Mouse (Mus musculus) spleen, postnatal 14 days (tissue): ENCODE measurements around the gene Gm28047.

ENCODE experiments used
- DNase-seq, 2 experiments: peaks; one replicate each; pipeline ENCODE4 v3.0.0; 2021 to 2022; ENCODE audit warnings: low spot score in 2 of 2

The Gm28047 gene

DNA sequence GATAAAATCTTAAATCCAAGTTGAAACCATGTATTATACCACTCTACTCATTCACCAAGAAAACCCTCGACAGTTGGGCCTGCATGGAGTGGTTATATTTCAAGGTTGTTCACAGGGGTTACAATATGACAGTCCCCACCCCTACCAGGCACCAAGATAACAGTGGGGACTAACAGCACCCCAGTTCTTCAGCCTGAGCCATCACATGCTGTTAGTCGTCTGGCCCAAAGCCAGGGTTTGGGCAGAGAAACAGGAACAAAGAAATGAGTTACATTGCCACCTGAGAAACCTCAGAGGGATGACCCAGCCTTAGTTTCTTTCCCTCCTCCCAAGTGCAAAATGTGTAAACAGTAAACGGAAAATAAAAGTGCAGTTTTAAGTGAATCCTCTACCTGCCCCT is 125.5 kb downstream of the Gm28047 start:
- DNase-seq: no peak

DNA sequence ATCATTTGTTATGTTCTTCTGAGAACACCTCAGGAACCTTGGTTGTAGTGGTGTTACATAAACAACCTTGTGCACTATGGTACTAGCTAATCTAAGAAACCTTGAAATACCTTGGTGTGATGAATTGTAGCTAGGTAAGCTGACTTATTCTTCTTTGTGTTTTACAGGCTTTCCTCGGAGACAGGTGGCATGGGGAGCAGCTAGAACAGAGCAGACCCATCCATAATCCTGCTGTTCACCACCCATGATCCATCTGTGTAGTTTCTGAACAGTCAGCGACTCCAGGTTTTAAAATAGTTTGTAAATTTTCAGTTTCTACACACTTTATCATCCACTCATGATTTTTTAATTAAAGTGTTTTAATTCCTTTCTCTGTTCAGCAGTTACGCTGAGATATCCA is 126.5 kb downstream of the Gm28047 start:
- DNase-seq: no peak

GRCm38 (mm10) chr15:102487664-102488063 is 137.2 kb downstream of the Gm28047 start:
- no peak for DNase-seq

GRCm38 (mm10) chr15:102485853-102486252 is 139.0 kb downstream of the Gm28047 start:
- no peak for DNase-seq

- DNase-seq: no peak
Observed at GRCm38 (mm10) chr15:102483136-102483535, 141.7 kb downstream of the Gm28047 start.

- DNase-seq: no peak
Observed at GRCm38 (mm10) chr15:102474520-102474919, 150.3 kb downstream of the Gm28047 start.
